Mouse (Mus musculus): ENCODE measurements around the gene Rps19. TPM values are rescaled to one million over a fixed set of nuclear protein-coding genes. Genes with fewer than 3 reads are reported as not detected.

Gene Rps19
- polyA plus RNA-seq, 1 experiment, result 1,912 TPM

DNA sequence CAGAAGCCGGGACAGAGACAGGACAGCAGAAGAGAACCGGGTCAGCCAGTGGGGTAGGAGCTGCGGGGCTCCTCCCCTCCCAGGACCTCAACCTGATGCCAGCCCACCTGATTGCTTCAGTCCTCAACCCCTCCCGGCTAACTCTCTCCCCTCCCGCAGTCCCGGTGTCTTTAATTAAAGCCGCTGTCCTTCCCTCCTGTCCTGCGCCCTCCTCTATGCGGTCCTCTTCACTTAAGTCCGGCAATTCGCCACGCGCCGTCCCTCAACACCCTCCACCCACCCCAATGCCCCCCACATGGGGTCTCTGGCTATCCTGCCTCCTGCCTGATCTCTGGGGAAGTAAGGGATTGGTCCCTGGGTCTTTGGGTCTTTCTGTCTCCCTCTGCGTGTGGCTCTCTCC, 47.5 kb downstream of the Rps19 start:
- Histone ChIP-seq H3K27me3 (ENCODE audit: control insufficient read depth, insufficient read depth, insufficient read length) (peaks cover 69% of the 10 kb centered on the region), H3K79me2 (ENCODE audit: control insufficient read depth, insufficient read depth) (no peaks in the 10 kb centered on the region), H3K4me2 (ENCODE audit: low read depth) (no peak overlapping the region), H3K36me3 (ENCODE audit: control insufficient read depth, insufficient read depth) (no peaks in the 10 kb centered on the region), H3K4me3 (no peak overlapping the region), H3ac (ENCODE audit: control insufficient read depth, insufficient read length) (no peak overlapping the region)
- TF ChIP-seq MYOD1 (IDR thresholded peaks at IDR 0.05; ENCODE audit: control insufficient read depth in 1 of 3, insufficient read length in 2 of 3, low read depth in 2 of 3), result no peak
- TF ChIP-seq E2F4 (IDR thresholded peaks at IDR 0.05; ENCODE audit: insufficient read depth), result no peak
- no peak for TF ChIP-seq MYOG (IDR thresholded peaks at IDR 0.05; ENCODE audit: control insufficient read depth in 1 of 3, insufficient read depth in 1 of 3, insufficient read length in 2 of 3, low read depth in 2 of 3)
- TF ChIP-seq CEBPB (IDR thresholded peaks at IDR 0.05; ENCODE audit: insufficient read depth, poor library complexity, severe bottlenecking), result no peak
- TF ChIP-seq TCF12 (IDR thresholded peaks at IDR 0.05; ENCODE audit: insufficient read depth, poor library complexity, severe bottlenecking), result no peak
- TF ChIP-seq TCF3 (IDR thresholded peaks at IDR 0.05; ENCODE audit: insufficient read length, low read depth), result no peak
- no peak for TF ChIP-seq SRF (IDR thresholded peaks at IDR 0.05; ENCODE audit: control insufficient read depth, insufficient read length, low read depth)
- no peak for TF ChIP-seq REST (IDR thresholded peaks at IDR 0.05; ENCODE audit: insufficient read depth, insufficient read length)
- no peak for TF ChIP-seq MAX (IDR thresholded peaks at IDR 0.05; ENCODE audit: low read depth)
- TF ChIP-seq USF1 (IDR thresholded peaks at IDR 0.05; ENCODE audit: low read depth), result no peak

Other genes with a start within 250 kb of the Rps19 start
- gene Lypd3, start 247.8 kb upstream of the Rps19 start, polyA plus RNA-seq (2012; fragmentation: generic; extraction: Trizol), result not detected
- gene Tex101, start 207.7 kb upstream of the Rps19 start, polyA plus RNA-seq (2012; fragmentation: generic; extraction: Trizol), result not detected
- gene BC049730, start 175.1 kb upstream of the Rps19 start, polyA plus RNA-seq (2012; fragmentation: generic; extraction: Trizol), result not detected
- not detected for gene Gm4763, start 157.5 kb upstream of the Rps19 start, polyA plus RNA-seq (2012; fragmentation: generic; extraction: Trizol)
- not detected for gene Cd177, start 124.1 kb upstream of the Rps19 start, polyA plus RNA-seq (2012; fragmentation: generic; extraction: Trizol)
- gene Ceacam10, start 107.2 kb upstream of the Rps19 start, polyA plus RNA-seq (2012; fragmentation: generic; extraction: Trizol), result not detected
- gene Gm9844, start 22.2 kb upstream of the Rps19 start, polyA plus RNA-seq (2012; fragmentation: generic; extraction: Trizol), result 79.9 TPM
- gene Lypd4, start 14.4 kb upstream of the Rps19 start, polyA plus RNA-seq (2012; fragmentation: generic; extraction: Trizol), result not detected
- gene Dmrtc2, start 14.3 kb upstream of the Rps19 start, polyA plus RNA-seq (2012; fragmentation: generic; extraction: Trizol), result not detected
- 0.12 TPM for gene Cd79a, start 13.0 kb downstream of the Rps19 start, polyA plus RNA-seq (2012; fragmentation: generic; extraction: Trizol)
- gene Arhgef1, start 18.5 kb downstream of the Rps19 start, polyA plus RNA-seq (2012; fragmentation: generic; extraction: Trizol), result 51.4 TPM
- not detected for gene Gm4881, start 60.1 kb downstream of the Rps19 start, polyA plus RNA-seq (2012; fragmentation: generic; extraction: Trizol)
- gene Rabac1, start 88.4 kb downstream of the Rps19 start, polyA plus RNA-seq (2012; fragmentation: generic; extraction: Trizol), result 309 TPM
- gene Atp1a3, start 121.6 kb downstream of the Rps19 start, polyA plus RNA-seq (2012; fragmentation: generic; extraction: Trizol), result 6.6 TPM
- gene Grik5, start 188.0 kb downstream of the Rps19 start, polyA plus RNA-seq (2012; fragmentation: generic; extraction: Trizol), result 14.7 TPM
- gene Zfp574, start 188.2 kb downstream of the Rps19 start, polyA plus RNA-seq (2012; fragmentation: generic; extraction: Trizol), result 10.8 TPM